Mouse (Mus musculus): ENCODE data around the gene Ovca2.
A peak's percentile ranks its signal among the peaks of the same experiment; 100 is the strongest.

Gene Ovca2

DNA sequence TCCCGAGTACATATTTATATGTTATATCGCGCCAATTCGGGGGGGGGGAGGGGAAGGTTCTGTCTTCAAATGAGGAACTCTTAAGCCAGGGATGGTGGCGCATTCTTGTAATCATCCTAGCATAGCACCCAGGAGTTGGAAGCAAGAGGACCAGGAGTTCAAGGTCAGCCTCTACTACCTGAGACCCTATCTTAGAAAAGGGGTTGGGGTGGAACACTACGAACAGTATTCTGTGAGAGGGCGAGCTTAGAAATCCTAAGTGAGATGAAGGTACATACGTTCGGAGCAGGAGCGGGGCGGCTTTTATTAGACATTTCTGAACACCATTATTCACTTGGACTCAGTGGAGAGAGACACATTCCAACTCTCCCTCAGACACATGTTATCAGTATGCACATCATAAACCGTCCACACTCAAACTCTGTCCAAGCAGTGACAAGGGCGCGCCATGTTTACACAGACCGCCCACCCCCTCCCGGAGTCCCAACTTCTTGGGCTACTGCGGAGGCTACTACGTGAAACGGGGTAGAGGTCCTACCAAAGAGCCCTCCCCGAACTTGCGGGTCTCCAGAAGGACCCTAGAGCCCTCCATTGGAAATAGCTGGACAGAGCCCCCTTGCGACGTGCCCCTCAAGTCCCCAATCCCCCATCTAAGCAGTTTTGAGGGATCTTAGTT is 9.1 kb downstream of the Ovca2 start, which contains the start of gene Hic1:
Gene Hic1 (minus strand): TSS at position 115 of the 676 bp plus-strand sequence.
- peak; percentile 23 for DNase-seq (ENCODE audit: low spot score)

GRCm38 (mm10) chr11:75168590-75169361 is 9.9 kb downstream of the Ovca2 start:
- peak; percentile 86 for DNase-seq (ENCODE audit: low spot score)

GRCm38 (mm10) chr11:75167643-75168589 is 10.7 kb downstream of the Ovca2 start:
- peak; percentile 37 for DNase-seq (ENCODE audit: low spot score)

- peak; percentile 36 for DNase-seq (ENCODE audit: low spot score)
Observed at GRCm38 (mm10) chr11:75166861-75167642, 11.6 kb downstream of the Ovca2 start.

GRCm38 (mm10) chr11:75166193-75166842 is 12.3 kb downstream of the Ovca2 start:
- DNase-seq (ENCODE audit: low spot score): peak; percentile 35

DNA sequence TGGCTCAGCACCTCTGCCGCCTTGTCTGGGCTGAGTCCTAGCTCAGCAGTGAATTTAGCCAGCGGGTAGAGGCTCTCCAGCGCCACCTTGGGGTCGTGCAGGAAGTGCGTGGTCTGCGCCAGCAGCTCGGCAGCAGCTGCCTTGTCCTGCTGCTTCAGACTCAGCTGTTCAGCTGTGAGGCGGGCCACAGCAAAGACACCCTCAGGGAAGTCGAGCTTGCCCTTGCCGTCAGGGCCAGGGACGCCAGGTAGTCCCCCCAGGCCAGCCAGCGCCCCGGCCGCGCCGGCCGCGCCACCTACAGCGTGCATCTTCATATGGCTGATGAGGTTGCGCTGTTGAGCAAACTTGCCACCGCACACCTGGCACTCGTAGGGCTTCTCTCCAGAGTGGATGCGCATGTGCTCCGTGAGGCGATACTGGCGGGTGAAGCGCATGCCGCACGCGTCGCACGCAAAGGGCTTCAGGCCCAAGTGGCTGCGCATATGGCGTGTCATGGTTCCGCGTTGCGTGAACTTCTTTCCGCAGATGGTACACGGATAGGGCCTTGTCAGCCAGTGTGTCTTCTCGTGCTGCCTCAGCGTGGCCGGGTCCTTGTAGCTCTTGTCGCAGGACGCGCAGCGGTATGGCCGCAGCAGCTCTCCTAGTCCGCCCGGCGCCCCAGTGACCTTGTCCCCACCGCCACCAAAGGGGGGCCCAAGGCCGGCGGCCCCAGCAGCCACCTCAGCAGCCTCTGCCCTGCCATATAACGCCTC is 13.0 kb downstream of the Ovca2 start:
- peak; percentile 82 for DNase-seq (ENCODE audit: low spot score)

GRCm38 (mm10) chr11:75164750-75165149 is 13.9 kb downstream of the Ovca2 start:
- no peak for DNase-seq (ENCODE audit: low spot score)

DNA sequence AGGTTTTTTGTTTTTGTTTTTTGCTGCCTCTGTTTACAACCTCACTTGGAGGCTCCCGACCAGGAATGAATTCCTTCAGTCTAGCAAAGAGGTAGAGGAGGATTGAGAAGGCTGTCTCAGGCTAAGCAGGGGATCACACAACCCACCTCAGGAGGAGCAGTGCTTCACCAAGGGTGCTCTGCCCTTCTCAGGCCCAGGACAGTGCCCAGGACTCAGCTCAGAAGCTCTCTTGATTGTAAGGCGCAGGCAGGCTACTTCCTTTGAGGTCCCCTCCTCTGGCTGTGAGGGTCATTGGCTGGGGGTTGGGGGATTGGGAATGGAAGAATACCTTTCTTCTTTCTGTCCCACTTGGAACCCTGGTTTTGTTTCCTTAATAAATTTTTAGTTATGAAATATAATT is 14.6 kb downstream of the Ovca2 start:
- no peak for DNase-seq (ENCODE audit: low spot score)

GRCm38 (mm10) chr11:75163379-75163778 is 15.3 kb downstream of the Ovca2 start:
- DNase-seq (ENCODE audit: low spot score): no peak

- no peak for DNase-seq (ENCODE audit: low spot score)
Observed at GRCm38 (mm10) chr11:75162591-75163080, 16.0 kb downstream of the Ovca2 start.

GRCm38 (mm10) chr11:75161417-75162008 is 17.1 kb downstream of the Ovca2 start:
- no peak for DNase-seq (ENCODE audit: low spot score)

GRCm38 (mm10) chr11:75160954-75161353 is 17.7 kb downstream of the Ovca2 start:
- DNase-seq (ENCODE audit: low spot score): no peak

- peak; percentile 46 for DNase-seq (ENCODE audit: low spot score)
Observed at GRCm38 (mm10) chr11:75159564-75159963, 19.1 kb downstream of the Ovca2 start.

DNA sequence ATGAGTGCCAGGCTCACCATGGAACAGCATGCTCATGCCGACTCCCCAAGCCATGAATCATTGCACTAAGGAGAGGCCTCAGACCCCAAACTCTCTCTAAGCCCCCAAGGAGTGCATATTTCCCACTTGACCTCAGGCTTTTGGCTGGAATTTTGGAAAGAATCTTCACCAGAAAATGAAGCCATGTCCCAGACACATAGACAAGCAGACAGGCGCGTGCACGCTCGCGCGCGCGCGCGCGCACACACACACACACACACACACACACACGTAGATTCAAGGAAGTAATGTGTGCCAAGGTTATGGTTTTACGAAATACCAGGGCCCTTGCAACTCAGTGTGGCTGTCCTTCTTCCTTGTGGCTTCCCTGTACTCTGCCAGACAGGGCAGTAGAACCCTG is 20.2 kb downstream of the Ovca2 start:
- DNase-seq (ENCODE audit: low spot score): no peak

DNA sequence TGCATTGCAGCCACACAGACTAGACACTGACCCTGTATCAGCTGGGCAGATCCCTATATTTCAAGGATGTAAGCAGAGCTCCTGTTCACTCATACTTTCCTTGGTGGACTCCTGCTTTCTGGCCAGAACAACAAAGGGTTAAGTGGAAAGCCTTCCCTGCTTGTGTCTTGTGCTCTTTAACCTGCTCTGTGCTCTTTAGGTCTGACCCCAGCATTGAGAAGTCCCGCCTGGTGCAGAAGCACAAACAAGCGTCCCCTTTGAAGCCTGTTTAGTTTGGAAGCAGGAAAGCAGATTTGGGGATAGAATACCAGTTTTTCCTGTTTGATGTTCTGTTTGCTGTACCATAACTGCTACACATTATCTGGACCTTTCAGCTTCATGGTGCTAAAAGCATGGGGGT is 20.7 kb downstream of the Ovca2 start:
- DNase-seq (ENCODE audit: low spot score): no peak

- DNase-seq (ENCODE audit: low spot score): no peak
Observed at GRCm38 (mm10) chr11:75157037-75157436, 21.6 kb downstream of the Ovca2 start.

DNA sequence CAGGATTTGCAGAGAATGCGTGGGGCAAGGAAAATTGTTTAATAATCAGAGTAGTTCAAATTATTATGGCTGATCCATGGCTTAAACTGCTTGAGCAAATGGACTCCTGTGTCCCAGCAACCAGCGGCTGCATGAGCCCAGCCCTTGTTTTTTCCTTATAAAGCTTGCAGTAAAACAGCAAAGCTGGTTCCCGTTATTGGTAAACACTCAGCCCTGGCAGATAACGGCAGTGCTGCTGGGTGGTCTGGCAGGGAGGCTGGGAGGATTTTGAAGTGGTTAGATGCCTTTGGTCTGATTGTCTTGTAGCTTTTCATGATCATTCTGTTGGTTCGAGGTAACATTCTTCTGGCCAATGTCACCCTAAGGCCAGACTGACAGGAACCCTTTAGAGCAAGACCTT is 22.2 kb downstream of the Ovca2 start:
- DNase-seq (ENCODE audit: low spot score): no peak

DNA sequence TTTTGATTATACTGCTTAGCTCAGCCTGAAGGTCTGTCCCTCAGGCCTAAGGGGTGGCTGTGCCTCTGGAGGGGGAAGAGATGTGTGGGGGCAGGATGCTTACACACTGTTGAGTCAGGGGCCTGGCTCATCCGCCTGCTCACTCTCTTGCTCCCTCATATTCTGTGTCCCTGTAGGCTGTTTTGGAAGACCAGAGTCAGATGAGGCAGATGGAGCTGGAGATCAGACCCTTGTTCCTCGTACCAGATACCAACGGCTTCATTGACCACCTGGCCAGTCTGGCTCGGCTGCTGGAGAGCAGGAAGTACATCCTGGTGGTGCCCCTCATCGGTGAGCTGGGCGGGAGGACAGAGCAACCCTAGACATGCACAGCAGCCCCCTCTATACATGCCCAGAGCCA is 22.6 kb downstream of the Ovca2 start:
- no peak for DNase-seq (ENCODE audit: low spot score)

- DNase-seq (ENCODE audit: low spot score): no peak
Observed at GRCm38 (mm10) chr11:75154053-75154585, 24.5 kb downstream of the Ovca2 start.
